Mouse (Mus musculus): ENCODE measurements around the gene Sebox. TPM values are rescaled to one million over a fixed set of nuclear protein-coding genes. Genes with fewer than 3 reads are reported as not detected.
A peak's percentile ranks its signal among the peaks of the same experiment; 100 is the strongest.

The Sebox gene
- polyA plus RNA-seq, 1 experiment, result not detected

- no peak overlapping the region for H3K4me3 ChIP-seq (ENCODE audit: low read depth, low read length)
- 0 out of 2 replicates have a peak, but pooled peaks cover 6% of the 10 kb centered on the region for H3K36me3 ChIP-seq (ENCODE audit: control insufficient read depth, insufficient read depth, low read length, poor library complexity, severe bottlenecking)
- H3K9me3 ChIP-seq (replicated peaks; ENCODE audit: control insufficient read depth, insufficient read depth, low read length, poor library complexity, severe bottlenecking), result no peaks in the 10 kb centered on the region
- H3K27ac ChIP-seq (ENCODE audit: insufficient read depth, low read length), result no peak overlapping the region
- H3K4me1 ChIP-seq (ENCODE audit: control insufficient read depth, insufficient read depth, low read length), result peaks cover 3% of the 10 kb centered on the region
- H3K9ac ChIP-seq (ENCODE audit: low read depth, poor library complexity, severe bottlenecking), result peak overlapping the region; percentile 58
- no peak for TF ChIP-seq EP300 (IDR thresholded peaks at IDR 0.05; ENCODE audit: insufficient read depth, low read depth, low read length)
- TF ChIP-seq POLR2A (IDR thresholded peaks at IDR 0.05; ENCODE audit: insufficient read depth, low read length), result no peak
- TF ChIP-seq CTCF (IDR thresholded peaks at IDR 0.05; ENCODE audit: low read depth, low read length), result no peak
- H3K27me3 ChIP-seq (ENCODE audit: control insufficient read depth, insufficient read depth, low read length, poor library complexity, severe bottlenecking), result no peaks in the 10 kb centered on the region
Observed at GRCm38 (mm10) chr11:78534516-78534915, 31.3 kb downstream of the Sebox start.

- Histone ChIP-seq H3K4me1 (ENCODE audit: control insufficient read depth, insufficient read depth, low read length) (peaks cover 3% of the 10 kb centered on the region), H3K27ac (ENCODE audit: insufficient read depth, low read length) (peak overlapping the region; percentile 42), H3K4me3 (ENCODE audit: low read depth, low read length) (peak overlapping the region; percentile 91), H3K36me3 (ENCODE audit: control insufficient read depth, insufficient read depth, low read length, poor library complexity, severe bottlenecking) (peaks cover 11% of the 10 kb centered on the region; the same call in 1 of the 2 replicates), H3K9ac (ENCODE audit: low read depth, poor library complexity, severe bottlenecking) (peak overlapping the region; percentile 58), H3K27me3 (ENCODE audit: control insufficient read depth, insufficient read depth, low read length, poor library complexity, severe bottlenecking) (no peaks in the 10 kb centered on the region), H3K9me3 (replicated peaks; ENCODE audit: control insufficient read depth, insufficient read depth, low read length, poor library complexity, severe bottlenecking) (no peaks in the 10 kb centered on the region)
- TF ChIP-seq POLR2A (IDR thresholded peaks at IDR 0.05; ENCODE audit: insufficient read depth, low read length) (no peak), CTCF (IDR thresholded peaks at IDR 0.05; ENCODE audit: low read depth, low read length) (no peak), EP300 (IDR thresholded peaks at IDR 0.05; ENCODE audit: insufficient read depth, low read depth, low read length) (no peak)
Observed at GRCm38 (mm10) chr11:78535376-78536079, 32.3 kb downstream of the Sebox start.

GRCm38 (mm10) chr11:78536080-78536689, 32.9 kb downstream of the Sebox start, which contains the start of the genes Tnfaip1 and Ift20:
Tnfaip1 (minus strand) TSS chr11:78536332.
Ift20 (plus strand) TSS chr11:78536361.
- H3K9ac ChIP-seq (ENCODE audit: low read depth, poor library complexity, severe bottlenecking), result peak within 1 kb of the TSS; percentile 74
- peak within 1 kb of the TSS; percentile 91 for H3K4me3 ChIP-seq (ENCODE audit: low read depth, low read length)
- H3K36me3 ChIP-seq (ENCODE audit: control insufficient read depth, insufficient read depth, low read length, poor library complexity, severe bottlenecking), result peaks cover 16% of the 10 kb centered on the region; the same call in 1 of the 2 replicates
- peak within 1 kb of the TSS; percentile 42 for H3K27ac ChIP-seq (ENCODE audit: insufficient read depth, low read length)
- TF ChIP-seq EP300 (IDR thresholded peaks at IDR 0.05; ENCODE audit: insufficient read depth, low read depth, low read length) (no peak), POLR2A (IDR thresholded peaks at IDR 0.05; ENCODE audit: insufficient read depth, low read length) (peak; percentile 59), CTCF (IDR thresholded peaks at IDR 0.05; ENCODE audit: low read depth, low read length) (no peak)
- H3K9me3 ChIP-seq (replicated peaks; ENCODE audit: control insufficient read depth, insufficient read depth, low read length, poor library complexity, severe bottlenecking), result no peaks in the 10 kb centered on the region
- peaks cover 3% of the 10 kb centered on the region for H3K4me1 ChIP-seq (ENCODE audit: control insufficient read depth, insufficient read depth, low read length)
- H3K27me3 ChIP-seq (ENCODE audit: control insufficient read depth, insufficient read depth, low read length, poor library complexity, severe bottlenecking), result no peaks in the 10 kb centered on the region

GRCm38 (mm10) chr11:78536690-78537084, 33.4 kb downstream of the Sebox start:
- H3K9ac ChIP-seq (ENCODE audit: low read depth, poor library complexity, severe bottlenecking), result peak overlapping the region; percentile 74
- peak overlapping the region; percentile 85 for H3K4me3 ChIP-seq (ENCODE audit: low read depth, low read length)
- TF ChIP-seq CTCF (IDR thresholded peaks at IDR 0.05; ENCODE audit: low read depth, low read length) (no peak), POLR2A (IDR thresholded peaks at IDR 0.05; ENCODE audit: insufficient read depth, low read length) (no peak), EP300 (IDR thresholded peaks at IDR 0.05; ENCODE audit: insufficient read depth, low read depth, low read length) (no peak)
- H3K4me1 ChIP-seq (ENCODE audit: control insufficient read depth, insufficient read depth, low read length), result peaks cover 3% of the 10 kb centered on the region
- no peak overlapping the region for H3K27ac ChIP-seq (ENCODE audit: insufficient read depth, low read length)
- no peaks in the 10 kb centered on the region for H3K27me3 ChIP-seq (ENCODE audit: control insufficient read depth, insufficient read depth, low read length, poor library complexity, severe bottlenecking)
- H3K9me3 ChIP-seq (replicated peaks; ENCODE audit: control insufficient read depth, insufficient read depth, low read length, poor library complexity, severe bottlenecking), result no peaks in the 10 kb centered on the region
- peaks cover 20% of the 10 kb centered on the region for H3K36me3 ChIP-seq (ENCODE audit: control insufficient read depth, insufficient read depth, low read length, poor library complexity, severe bottlenecking)

- Histone ChIP-seq H3K9me3 (replicated peaks; ENCODE audit: control insufficient read depth, insufficient read depth, low read length, poor library complexity, severe bottlenecking) (no peaks in the 10 kb centered on the region), H3K27ac (ENCODE audit: insufficient read depth, low read length) (no peak overlapping the region), H3K9ac (ENCODE audit: low read depth, poor library complexity, severe bottlenecking) (no peak overlapping the region), H3K36me3 (ENCODE audit: control insufficient read depth, insufficient read depth, low read length, poor library complexity, severe bottlenecking) (peaks cover 37% of the 10 kb centered on the region), H3K4me1 (ENCODE audit: control insufficient read depth, insufficient read depth, low read length) (peaks cover 3% of the 10 kb centered on the region), H3K27me3 (ENCODE audit: control insufficient read depth, insufficient read depth, low read length, poor library complexity, severe bottlenecking) (no peaks in the 10 kb centered on the region), H3K4me3 (ENCODE audit: low read depth, low read length) (no peak overlapping the region)
- TF ChIP-seq EP300 (IDR thresholded peaks at IDR 0.05; ENCODE audit: insufficient read depth, low read depth, low read length) (no peak), CTCF (IDR thresholded peaks at IDR 0.05; ENCODE audit: low read depth, low read length) (no peak), POLR2A (IDR thresholded peaks at IDR 0.05; ENCODE audit: insufficient read depth, low read length) (no peak)
Observed at GRCm38 (mm10) chr11:78540358-78540757, 37.1 kb downstream of the Sebox start.
